33 mouse cellular contexts compared by ENCODE assay signal in genomic region chr10:26854556-26855100, GRCm38 (mm10).
DNase-seq lines count a peak whose midpoint lies in the region; ATAC-seq and TF ChIP-seq lines count a peak whose summit lies in the region.
"Had no signal": no experiment of that assay in that cellular context is flagged by ENCODE, and none has a peak within 500 bp of the region (broad histone marks: within the 10 kb centered on the region; RNA-seq: fewer than 3 reads in every experiment).

No protein-coding gene starts in this region.

- peak; percentile 72 for DNase-seq in adrenal gland, adult 2 months
- no peak for DNase-seq in adrenal gland, adult 18-20 months (ENCODE audit: low spot score in 2 of 2)
- DNase-seq in adrenal gland, postnatal 10 days, result peak; percentile 23
- no peak for DNase-seq in stomach, postnatal 0 days (ENCODE audit: low spot score)
- DNase-seq in lung, postnatal 4 days, result no peak
- no peak for DNase-seq in layer of hippocampus, adult 9-10 months (ENCODE audit: low spot score)
- DNase-seq: B cell, adult 2 months; cerebellum, adult 11 months; cerebellum, adult 9-10 months; cerebellum, postnatal 36 days; gastrocnemius, postnatal 25 days; heart, adult 11 months; heart, postnatal 4 days; kidney, adult 11 months; kidney, postnatal 14 days; liver, postnatal 0 days; lung, postnatal 36 days; retina, postnatal 1 day; right cerebral cortex, postnatal 14 days; thymus, postnatal 25 days had no signal

- H3K27me3 ChIP-seq in C2C12 (ENCODE audit: control insufficient read depth, insufficient read depth, insufficient read length), result no peaks in the 10 kb centered on the region
- no peaks in the 10 kb centered on the region for H3K27me3 ChIP-seq in stomach, postnatal 0 days (ENCODE audit: control insufficient read depth, insufficient read depth, low read length)
- H3K27me3 ChIP-seq: CH12.LX; embryonic facial prominence, embryonic 12.5 days; forebrain, embryonic 15.5 days; hindbrain, embryonic 13.5 days; limb, embryonic 13.5 days; megakaryocyte, embryonic 14.5 days; midbrain, embryonic 12.5 days; neural tube, embryonic 13.5 days; stomach, embryonic 15.5 days had no signal

- H3K9ac ChIP-seq in stomach, postnatal 0 days (ENCODE audit: low read length), result no peak overlapping the region
- H3K9ac ChIP-seq: embryonic facial prominence, embryonic 12.5 days; forebrain, embryonic 15.5 days; hindbrain, embryonic 13.5 days; limb, embryonic 13.5 days; liver, postnatal 0 days; midbrain, embryonic 12.5 days; neural tube, embryonic 13.5 days; stomach, embryonic 15.5 days had no signal

- peak; percentile 87 for ATAC-seq in stomach, postnatal 0 days (ENCODE audit: low FRiP score, low TSS enrichment)
- ATAC-seq: forebrain, embryonic 15.5 days; liver, postnatal 0 days had no signal

- H3ac ChIP-seq in C2C12 (ENCODE audit: control insufficient read depth, insufficient read length, low read depth), result no peak overlapping the region

- H3K27ac ChIP-seq in stomach, postnatal 0 days (replicated peaks), result no peak overlapping the region
- H3K27ac ChIP-seq: embryonic facial prominence, embryonic 12.5 days; forebrain, embryonic 15.5 days; hindbrain, embryonic 13.5 days; left cerebral cortex, adult 2 months; limb, embryonic 13.5 days; midbrain, embryonic 12.5 days; neural tube, embryonic 13.5 days; stomach, embryonic 15.5 days had no signal

- H3K4me1 ChIP-seq in stomach, postnatal 0 days (replicated peaks; ENCODE audit: control insufficient read depth, insufficient read depth), result no peaks in the 10 kb centered on the region
- H3K4me1 ChIP-seq: embryonic facial prominence, embryonic 12.5 days; hindbrain, embryonic 13.5 days; limb, embryonic 13.5 days; midbrain, embryonic 12.5 days; neural tube, embryonic 13.5 days; stomach, embryonic 15.5 days had no signal

- no peak for TF ChIP-seq EP300 in stomach, postnatal 0 days (optimal IDR thresholded peaks at IDR 0.05)

- H3K36me3 ChIP-seq in C2C12 (ENCODE audit: control insufficient read depth, insufficient read depth), result no peaks in the 10 kb centered on the region
- H3K36me3 ChIP-seq in stomach, postnatal 0 days (ENCODE audit: control insufficient read depth, insufficient read depth, low read length), result no peaks in the 10 kb centered on the region
- H3K36me3 ChIP-seq: embryonic facial prominence, embryonic 12.5 days; forebrain, embryonic 15.5 days; hindbrain, embryonic 13.5 days; limb, embryonic 13.5 days; midbrain, embryonic 12.5 days; neural tube, embryonic 13.5 days; stomach, embryonic 15.5 days had no signal

- no peak for TF ChIP-seq CTCF in C2C12 (IDR thresholded peaks at IDR 0.05; ENCODE audit: control insufficient read depth, insufficient read depth, insufficient read length)
- TF ChIP-seq CTCF in stomach, postnatal 0 days (IDR thresholded peaks at IDR 0.05; ENCODE audit: low read depth), result no peak

- H3K4me3 ChIP-seq in C2C12 (ENCODE audit: insufficient read depth, poor library complexity, severe bottlenecking), result no peak overlapping the region
- H3K4me3 ChIP-seq in stomach, postnatal 0 days (ENCODE audit: low read depth, low read length), result no peak overlapping the region
- H3K4me3 ChIP-seq: embryonic facial prominence, embryonic 12.5 days; forebrain, embryonic 15.5 days; hindbrain, embryonic 13.5 days; left cerebral cortex, adult 2 months; limb, embryonic 13.5 days; megakaryocyte, embryonic 14.5 days; midbrain, embryonic 12.5 days; neural tube, embryonic 13.5 days; stomach, embryonic 15.5 days had no signal

- H3K79me2 ChIP-seq in C2C12 (ENCODE audit: control insufficient read depth, insufficient read depth), result no peaks in the 10 kb centered on the region

- H3K79me3 ChIP-seq in C2C12 (ENCODE audit: low read depth), result no peaks in the 10 kb centered on the region

- 85% methylated on average over 5 of the region's 5 CpGs for WGBS in stomach, postnatal 0 days

- no peak overlapping the region for H3K4me2 ChIP-seq in stomach, postnatal 0 days (replicated peaks; ENCODE audit: low read depth)
- H3K4me2 ChIP-seq: embryonic facial prominence, embryonic 12.5 days; forebrain, embryonic 15.5 days; heart, embryonic 11.5 days; hindbrain, embryonic 13.5 days; limb, embryonic 13.5 days; liver, embryonic 11.5 days; midbrain, embryonic 12.5 days; neural tube, embryonic 13.5 days; stomach, embryonic 15.5 days had no signal

- no peaks in the 10 kb centered on the region for H3K9me3 ChIP-seq in stomach, postnatal 0 days (ENCODE audit: control insufficient read depth, low read length)
- H3K9me3 ChIP-seq: embryonic facial prominence, embryonic 12.5 days; forebrain, embryonic 15.5 days; hindbrain, embryonic 13.5 days; limb, embryonic 13.5 days; megakaryocyte, embryonic 14.5 days; midbrain, embryonic 12.5 days; neural tube, embryonic 13.5 days; stomach, embryonic 15.5 days had no signal

TF ChIP-seq in C2C12, 6 proteins besides CTCF, POLR2A, EP300 and RAD21:
- TF ChIP-seq MYOG (IDR thresholded peaks at IDR 0.05; ENCODE audit: control insufficient read depth, extremely low read depth, insufficient read length) (no peak), FOSL1 (IDR thresholded peaks at IDR 0.05; ENCODE audit: insufficient read depth, low read length, poor library complexity, severe bottlenecking) (peak; percentile 77)

Comparison
In these comparisons a context has a peak if more than half of its experiments do, and no peak if none do; other contexts are left out.
1. DNase-seq: peak in adrenal gland, adult 2 months (single experiment) and adrenal gland, postnatal 10 days (single experiment); none in adrenal gland, adult 18-20 months (0 of 2), stomach, postnatal 0 days (single experiment), lung, postnatal 4 days (0 of 2) and layer of hippocampus, adult 9-10 months (single experiment).